In the genomic region with DNA sequence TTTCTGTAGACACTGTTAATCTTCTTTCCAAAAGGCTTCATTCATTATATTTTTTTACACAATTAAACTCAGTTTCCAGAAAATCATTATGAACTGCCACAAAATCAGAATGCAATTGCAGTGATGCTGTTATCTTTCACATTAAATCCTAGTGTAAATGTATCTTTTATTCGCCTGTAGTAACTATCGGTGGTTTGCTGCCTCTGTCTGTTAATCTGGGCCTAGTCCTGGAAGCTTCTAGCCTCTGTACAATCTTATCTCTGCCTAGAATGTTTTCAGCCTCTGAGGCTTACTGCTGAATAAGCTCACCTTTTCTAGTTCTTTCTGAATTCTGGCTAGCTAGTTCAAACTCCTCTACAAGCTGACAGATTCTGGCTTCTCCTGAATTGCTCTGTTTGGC, we compare ENCODE assay signal across 1 mouse cellular context.
TF ChIP-seq lines count a peak whose summit lies in the region.

No protein-coding gene starts in this region.

TF ChIP-seq in MEL, 35 proteins besides CTCF, POLR2A, EP300 and RAD21 (continued from another document):
- TF ChIP-seq ZC3H11A (IDR thresholded peaks at IDR 0.05; ENCODE audit: low read depth, low read length): no peak
- no peak for TF ChIP-seq USF2 (IDR thresholded peaks at IDR 0.05; ENCODE audit: borderline replicate concordance in 1 of 2, insufficient read depth in 1 of 2, low read depth in 1 of 2, low read length in 2 of 2)
